Mouse (Mus musculus) ES-E14 (cell line): ENCODE results near the gene Zbtb3.

Experiments used
- ZC3H11A ChIP-seq: IDR thresholded peaks from 2 replicates; pipeline ENCODE4 v1.6.1; 2012; ENCODE audit warnings: low read depth, mild to moderate bottlenecking, inconsistent platforms, low read length, borderline replicate concordance
- ZNF384 ChIP-seq: IDR thresholded peaks from 2 replicates; pipeline ENCODE4 v1.6.1; 2012; ENCODE audit warnings: low read depth, low read length, inconsistent platforms

GRCm38 (mm10) chr19:8839908-8840791, 37.8 kb downstream of the Zbtb3 start:
- no peak for TF ChIP-seq ZNF384
- no peak for TF ChIP-seq ZC3H11A
